Mouse (Mus musculus) brain, embryonic 18.5 days (tissue): ENCODE data around the gene Nck1.

Source experiments
- DNase-seq: peaks from one replicate; pipeline ENCODE4 v3.0.0-alpha.2; 2012; ENCODE audit warnings: low read depth, low spot score

Gene Nck1

GRCm38 (mm10) chr9:100545715-100546593, at the start of gene Nck1:
Gene Nck1, minus strand, starts transcription at chr9:100546134.
- DNase-seq: peak; percentile 93

GRCm38 (mm10) chr9:100590462-100590861, 44.5 kb upstream of the Nck1 start:
- DNase-seq: no peak

GRCm38 (mm10) chr9:100584031-100584430, 38.1 kb upstream of the Nck1 start:
- no peak for DNase-seq

GRCm38 (mm10) chr9:100582883-100583575, 37.1 kb upstream of the Nck1 start:
- DNase-seq: no peak

GRCm38 (mm10) chr9:100581543-100582492, 35.9 kb upstream of the Nck1 start:
- no peak for DNase-seq

- DNase-seq: no peak
Measured at GRCm38 (mm10) chr9:100580196-100580740, 34.3 kb upstream of the Nck1 start.

GRCm38 (mm10) chr9:100573942-100574341, 28.0 kb upstream of the Nck1 start:
- no peak for DNase-seq

- no peak for DNase-seq
Measured at GRCm38 (mm10) chr9:100573300-100573699, 27.4 kb upstream of the Nck1 start.

GRCm38 (mm10) chr9:100571511-100571910, 25.6 kb upstream of the Nck1 start:
- no peak for DNase-seq

- no peak for DNase-seq
Measured at GRCm38 (mm10) chr9:100570626-100571233, 24.8 kb upstream of the Nck1 start, which contains the start of gene Slc35g2. Gene Slc35g2, minus strand, starts transcription at chr9:100571090.

- DNase-seq: no peak
Measured at GRCm38 (mm10) chr9:100569798-100570625, 24.1 kb upstream of the Nck1 start.

- DNase-seq: peak; percentile 72
Measured at GRCm38 (mm10) chr9:100560251-100560890, 14.4 kb upstream of the Nck1 start.

GRCm38 (mm10) chr9:100558991-100559390, 13.1 kb upstream of the Nck1 start:
- no peak for DNase-seq

- peak; percentile 52 for DNase-seq
Measured at GRCm38 (mm10) chr9:100558023-100558573, 12.2 kb upstream of the Nck1 start.

- no peak for DNase-seq
Measured at GRCm38 (mm10) chr9:100555686-100556085, 9.8 kb upstream of the Nck1 start.

GRCm38 (mm10) chr9:100548313-100548712, 2.4 kb upstream of the Nck1 start:
- no peak for DNase-seq

GRCm38 (mm10) chr9:100546594-100546910, 618 bp upstream of the Nck1 start:
- DNase-seq: no peak

GRCm38 (mm10) chr9:100544948-100545714, 803 bp downstream of the Nck1 start:
- DNase-seq: no peak
